10 mouse cellular contexts compared by ENCODE assay signal in the genomic region with DNA sequence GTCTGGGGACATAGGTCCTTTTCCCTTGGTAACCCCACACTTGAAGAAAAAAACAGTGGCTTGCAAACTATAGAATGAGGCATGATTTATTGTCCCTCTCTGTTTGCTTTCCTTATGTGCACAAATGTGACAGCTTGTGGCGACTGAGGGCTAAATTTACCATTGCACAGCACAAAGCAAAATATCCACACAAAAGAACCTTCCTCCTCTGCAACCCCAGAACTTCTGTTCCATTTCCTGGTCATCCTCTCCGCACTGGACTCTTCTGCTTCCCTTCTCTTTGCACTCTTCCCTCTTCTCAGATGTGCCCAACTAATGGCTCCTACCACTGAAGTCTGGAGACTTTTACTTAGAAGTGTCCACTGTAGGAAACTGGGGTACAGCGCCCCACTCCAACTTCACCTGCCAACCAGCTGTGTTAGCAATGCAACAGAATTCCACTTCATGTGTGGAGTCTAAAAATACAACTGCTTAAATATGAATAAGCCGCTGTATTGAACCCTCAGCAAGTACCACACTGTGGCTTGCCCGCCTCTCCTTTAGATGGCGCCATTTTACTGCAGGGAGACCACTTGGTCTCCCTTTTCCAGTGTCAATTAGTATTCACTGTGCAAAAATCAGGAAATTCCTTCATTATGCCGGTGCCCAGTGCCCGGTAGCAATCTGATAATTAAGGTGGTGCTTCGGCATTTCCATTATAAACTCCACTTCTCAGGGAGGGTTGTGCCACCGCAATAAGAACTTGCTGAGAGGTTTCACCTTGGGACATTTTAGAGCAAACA.
DNase-seq lines count a peak whose midpoint lies in the region; ATAC-seq lines count a peak whose summit lies in the region.
"Had no signal": no experiment of that assay in that cellular context is flagged by ENCODE, and none has a peak within 500 bp of the region (broad histone marks: within the 10 kb centered on the region; RNA-seq: fewer than 3 reads in every experiment).

No protein-coding gene starts in this region.

- H3K4me2 ChIP-seq in neural tube, embryonic 15.5 days: no peak overlapping the region
- H3K4me2 ChIP-seq in midbrain, embryonic 11.5 days: no peak overlapping the region
- H3K4me2 ChIP-seq: hindbrain, embryonic 15.5 days had no signal

- 19% methylated on average over 10 of the region's 10 CpGs for WGBS in neural tube, embryonic 15.5 days
- 29% methylated on average over 10 of the region's 10 CpGs for WGBS in midbrain, embryonic 11.5 days

- no peak overlapping the region for H3K4me3 ChIP-seq in neural tube, embryonic 15.5 days (replicated peaks)
- H3K4me3 ChIP-seq in midbrain, embryonic 11.5 days (ENCODE audit: low read depth, low read length): no peak overlapping the region
- H3K4me3 ChIP-seq: hindbrain, embryonic 15.5 days; myocyte had no signal

- H3K27ac ChIP-seq in neural tube, embryonic 15.5 days (replicated peaks): no peak overlapping the region
- no peak overlapping the region for H3K27ac ChIP-seq in midbrain, embryonic 11.5 days (ENCODE audit: low read depth, low read length)
- H3K27ac ChIP-seq: hindbrain, embryonic 15.5 days had no signal

- H3K9ac ChIP-seq in neural tube, embryonic 15.5 days (replicated peaks): no peak overlapping the region
- H3K9ac ChIP-seq in midbrain, embryonic 11.5 days (ENCODE audit: low read length): no peak overlapping the region
- H3K9ac ChIP-seq: hindbrain, embryonic 15.5 days had no signal

- no peaks in the 10 kb centered on the region for H3K36me3 ChIP-seq in neural tube, embryonic 15.5 days
- H3K36me3 ChIP-seq in midbrain, embryonic 11.5 days (ENCODE audit: control insufficient read depth, insufficient read depth, low read length): no peaks in the 10 kb centered on the region
- H3K36me3 ChIP-seq: hindbrain, embryonic 15.5 days had no signal

- DNase-seq in neural tube, embryonic 10.5 days (ENCODE audit: extremely low spot score, low spot score): peak; percentile 42
- DNase-seq in embryo, embryonic 10 days (ENCODE audit: low spot score): peak; percentile 80
- DNase-seq in kidney, postnatal 4 days: peak; percentile 36 to 50
- DNase-seq in midbrain, embryonic 11.5 days (ENCODE audit: low spot score, missing footprints): peak; percentile 90
- DNase-seq in urinary bladder, postnatal 36 days (ENCODE audit: low spot score in 2 of 2): no peak
- DNase-seq in urinary bladder, adult 2 months (ENCODE audit: low spot score): no peak

- ATAC-seq in neural tube, embryonic 15.5 days (ENCODE audit: low FRiP score): no peak
- ATAC-seq in midbrain, embryonic 11.5 days (ENCODE audit: low FRiP score): peak; percentile 79; the same call in 1 of the 2 replicates
- ATAC-seq in monocyte, adult 5-6 weeks (replicated peaks; ENCODE audit: insufficient number of reproducible peaks, low FRiP score, low TSS enrichment, poor library complexity, severe bottlenecking): no peak

- peaks cover 17% of the 10 kb centered on the region for H3K27me3 ChIP-seq in neural tube, embryonic 15.5 days (replicated peaks)
- H3K27me3 ChIP-seq in midbrain, embryonic 11.5 days (ENCODE audit: control insufficient read depth, insufficient read depth, low read length): no peaks in the 10 kb centered on the region

- no peaks in the 10 kb centered on the region for H3K9me3 ChIP-seq in neural tube, embryonic 15.5 days (replicated peaks)
- H3K9me3 ChIP-seq in midbrain, embryonic 11.5 days (ENCODE audit: control insufficient read depth, low read length): no peaks in the 10 kb centered on the region
- H3K9me3 ChIP-seq: hindbrain, embryonic 15.5 days had no signal

- H3K4me1 ChIP-seq in neural tube, embryonic 15.5 days: no peaks in the 10 kb centered on the region
- no peaks in the 10 kb centered on the region for H3K4me1 ChIP-seq in midbrain, embryonic 11.5 days (ENCODE audit: control insufficient read depth, insufficient read depth, low read length)
- H3K4me1 ChIP-seq: hindbrain, embryonic 15.5 days had no signal

Comparison
In these comparisons a context has a peak if more than half of its experiments do, and no peak if none do; other contexts are left out.
1. DNase-seq: peak in neural tube, embryonic 10.5 days (single experiment), embryo, embryonic 10 days (single experiment), kidney, postnatal 4 days (2 of 2) and midbrain, embryonic 11.5 days (single experiment); none in urinary bladder, postnatal 36 days (0 of 2) and urinary bladder, adult 2 months (single experiment).